Mouse (Mus musculus) bone marrow macrophage, adult 2 months (primary cell): Measurements from ENCODE around the gene A730046J19Rik.

Source experiments
- CTCF ChIP-seq: IDR thresholded peaks from 2 replicates; pipeline ENCODE4 v1.5.1; 2012; ENCODE audit warnings: low read depth, mild to moderate bottlenecking, low read length, moderate library complexity
- POLR2A ChIP-seq: IDR thresholded peaks from 2 replicates; pipeline ENCODE4 v1.6.1; 2012; ENCODE audit warnings: mild to moderate bottlenecking, low read depth, low read length, borderline replicate concordance

GRCm38 (mm10) chrX:144154111-144154510, 616 bp downstream of the A730046J19Rik start:
- TF ChIP-seq CTCF (no peak), POLR2A (no peak)
